Mouse (Mus musculus) ES-Bruce4 (cell line): ENCODE data around the gene Kirrel. TPM values are rescaled to one million over a fixed set of nuclear protein-coding genes. Genes with fewer than 3 reads are reported as not detected.
"Not testable (repeated sequence)": the region's sequence is repeated elsewhere in the genome, so short reads cannot be mapped to it uniquely, and the experiment has no call there.

Experiments used
- H3K27ac ChIP-seq: 2 replicates; pipeline ENCODE4 v1.5.1; 2012; ENCODE audit warnings: low read length, inconsistent platforms; ENCODE audit not compliant: insufficient read depth
- H3K27me3 ChIP-seq: 2 replicates; pipeline ENCODE4 v1.6.1; 2012; ENCODE audit warnings: mild to moderate bottlenecking, low read length, inconsistent platforms; ENCODE audit not compliant: control insufficient read depth, poor library complexity, insufficient read depth, severe bottlenecking
- H3K36me3 ChIP-seq: 2 replicates; pipeline ENCODE4 v1.6.1; 2012; ENCODE audit warnings: inconsistent platforms, mild to moderate bottlenecking, low read length, moderate library complexity; ENCODE audit not compliant: control insufficient read depth, poor library complexity, insufficient read depth, severe bottlenecking
- H3K4me1 ChIP-seq: one replicate; pipeline ENCODE4 v1.8.1; 2011; ENCODE audit warnings: low read length; ENCODE audit not compliant: control insufficient read depth, insufficient read depth
- H3K4me3 ChIP-seq: 2 replicates; pipeline ENCODE4 v1.5.1; 2011; ENCODE audit warnings: low read depth, mild to moderate bottlenecking, low read length
- H3K9ac ChIP-seq: 2 replicates; pipeline ENCODE4 v1.6.1; 2012; ENCODE audit warnings: low read depth, mild to moderate bottlenecking, inconsistent platforms; ENCODE audit not compliant: poor library complexity, severe bottlenecking
- H3K9me3 ChIP-seq: replicated peaks from 2 replicates; pipeline ENCODE4 v1.6.1; 2012; ENCODE audit warnings: mild to moderate bottlenecking, low read length, inconsistent platforms; ENCODE audit not compliant: control insufficient read depth, poor library complexity, insufficient read depth, severe bottlenecking
- CTCF ChIP-seq: IDR thresholded peaks from one replicate; pipeline ENCODE4 v1.8.1; 2011; ENCODE audit warnings: low read depth, low read length
- EP300 ChIP-seq: IDR thresholded peaks from 2 replicates; pipeline ENCODE4 v1.6.1; 2011; ENCODE audit warnings: low read depth, low read length; ENCODE audit not compliant: insufficient read depth
- POLR2A ChIP-seq: IDR thresholded peaks from one replicate; pipeline ENCODE4 v1.8.1; 2011; ENCODE audit warnings: low read length; ENCODE audit not compliant: insufficient read depth
- polyA plus RNA-seq: library from polyadenylated mRNA; stranded (reverse); fragments of >200 nt; gene quantifications from 2 replicates; pipeline ENCODE4 v1.2.4, GENCODE M21; 2011; ENCODE audit warnings: low read depth; ENCODE audit not compliant: missing spikeins, insufficient read depth, insufficient read length

The Kirrel gene
- polyA plus RNA-seq, 1 experiment = 38.3 TPM

DNA sequence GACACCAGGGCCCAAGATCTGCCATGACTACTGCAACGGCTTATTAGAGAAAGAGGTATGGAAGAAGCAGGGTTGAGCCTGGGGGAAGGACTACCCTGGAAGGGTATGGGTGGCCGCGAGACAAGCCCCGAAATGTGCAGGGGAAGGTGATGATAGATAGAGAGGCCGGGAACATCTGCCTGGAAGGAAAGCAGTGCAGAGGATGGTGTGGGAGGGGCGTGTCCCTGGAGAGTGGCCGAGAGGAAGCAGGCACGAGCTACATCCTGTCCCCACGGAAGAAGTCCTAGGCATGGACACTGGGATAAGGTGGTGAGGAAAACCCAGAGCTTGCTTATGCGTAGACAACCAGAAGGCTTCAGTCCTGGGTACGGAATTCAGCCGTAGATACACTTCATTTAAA, 56.9 kb downstream of the Kirrel start:
- Histone ChIP-seq H3K9me3 (no peaks in the 10 kb centered on the region), H3K4me3 (no peak overlapping the region), H3K36me3 (no peaks in the 10 kb centered on the region), H3K9ac (no peak overlapping the region), H3K27ac (no peak overlapping the region), H3K4me1 (no peaks in the 10 kb centered on the region), H3K27me3 (no peaks in the 10 kb centered on the region)
- no peak for TF ChIP-seq POLR2A
- no peak for TF ChIP-seq CTCF

DNA sequence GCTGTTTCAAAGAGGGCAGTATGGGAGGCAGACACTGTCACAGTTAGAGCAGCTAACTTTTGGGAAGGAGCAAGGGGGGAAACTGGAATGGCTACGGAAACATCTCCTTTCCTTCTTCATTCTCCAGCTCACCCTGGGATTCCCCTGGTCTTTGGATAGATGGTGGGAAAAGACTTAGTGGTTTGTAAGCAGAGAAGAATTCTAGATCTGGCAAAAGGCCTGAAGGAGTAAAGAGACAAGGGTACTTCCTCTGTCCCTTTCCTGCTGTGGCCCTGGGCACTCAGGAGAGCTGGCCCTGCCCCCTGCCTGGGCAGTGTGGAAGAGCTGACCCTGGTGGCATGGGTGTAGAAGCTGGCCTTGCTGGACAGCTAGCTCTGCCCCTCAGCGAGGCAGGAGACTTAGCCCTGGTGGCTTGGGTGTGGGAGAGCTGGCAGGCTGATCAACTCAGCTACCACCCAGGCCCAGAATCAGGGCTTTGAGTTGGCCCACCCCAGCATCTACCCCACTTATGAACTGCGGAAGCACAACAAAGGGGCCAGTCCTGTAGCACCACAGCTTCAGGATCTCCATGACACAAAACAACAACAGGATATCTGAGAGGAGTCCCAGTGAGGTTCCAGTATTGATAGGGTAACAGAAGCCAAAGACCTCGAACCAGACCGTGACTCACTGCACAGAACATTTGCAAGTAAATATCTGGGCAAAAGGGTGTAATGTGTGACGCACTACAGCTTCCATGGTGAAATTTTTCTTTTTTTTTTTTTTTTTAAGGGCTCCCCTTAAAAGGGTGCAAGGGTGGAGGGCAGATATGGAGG, 58.6 kb downstream of the Kirrel start:
- Histone ChIP-seq H3K9me3 (no peaks in the 10 kb centered on the region), H3K4me3 (no peak overlapping the region), H3K9ac (no peak overlapping the region), H3K27ac (no peak overlapping the region), H3K27me3 (no peaks in the 10 kb centered on the region), H3K4me1 (no peaks in the 10 kb centered on the region), H3K36me3 (0 out of 2 replicates have a peak, but pooled peaks cover 4% of the 10 kb centered on the region)
- TF ChIP-seq CTCF = no peak
- no peak for TF ChIP-seq EP300
- no peak for TF ChIP-seq POLR2A

DNA sequence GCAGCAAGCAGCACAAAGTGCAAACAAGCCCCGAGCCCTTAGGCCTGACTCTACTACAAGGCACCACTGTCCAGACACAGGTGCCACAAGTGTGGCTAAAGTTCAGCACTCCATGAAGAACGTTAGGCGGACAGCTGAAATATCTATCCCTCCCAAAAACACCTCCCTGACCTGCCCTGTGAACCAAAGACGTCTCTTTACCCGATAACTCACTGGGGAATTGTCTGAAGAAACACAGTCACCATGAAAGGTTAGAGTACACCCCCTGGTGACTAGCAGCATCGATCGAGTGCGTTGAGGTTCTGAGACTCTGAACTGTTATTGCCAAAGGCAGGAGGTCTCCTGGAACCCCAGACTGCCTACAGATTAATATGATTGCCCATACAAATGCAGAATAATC, 59.3 kb downstream of the Kirrel start:
- Histone ChIP-seq H3K4me1 (no peaks in the 10 kb centered on the region), H3K9me3 (no peaks in the 10 kb centered on the region), H3K4me3 (no peak overlapping the region), H3K27ac (no peak overlapping the region), H3K27me3 (no peaks in the 10 kb centered on the region), H3K9ac (no peak overlapping the region), H3K36me3 (0 out of 2 replicates have a peak, but pooled peaks cover 5% of the 10 kb centered on the region)
- TF ChIP-seq EP300 = no peak
- TF ChIP-seq POLR2A = no peak
- TF ChIP-seq CTCF = no peak

DNA sequence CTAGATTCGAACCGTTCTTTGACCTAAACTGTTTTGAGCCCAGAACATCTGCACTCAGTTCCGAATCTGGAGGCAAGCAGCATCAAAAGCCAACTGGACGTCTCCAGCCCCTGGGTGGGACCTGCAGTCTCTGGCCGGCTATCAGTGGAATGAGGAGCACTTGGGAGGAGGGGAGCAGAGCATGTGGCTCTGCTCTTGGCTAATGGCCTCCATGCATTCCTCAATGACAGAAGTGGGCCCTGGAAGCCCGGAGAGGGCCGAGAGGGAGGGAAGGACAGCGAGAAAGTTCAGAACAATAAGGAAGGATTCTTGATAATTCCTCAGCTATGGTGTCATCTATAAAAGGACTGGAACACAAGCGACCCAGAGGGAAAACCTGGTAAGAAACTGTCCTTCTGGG, 59.7 kb downstream of the Kirrel start:
- Histone ChIP-seq H3K4me1 (no peaks in the 10 kb centered on the region), H3K27me3 (no peaks in the 10 kb centered on the region), H3K9me3 (no peaks in the 10 kb centered on the region), H3K36me3 (0 out of 2 replicates have a peak, but pooled peaks cover 5% of the 10 kb centered on the region), H3K4me3 (no peak overlapping the region), H3K27ac (no peak overlapping the region), H3K9ac (no peak overlapping the region)
- TF ChIP-seq POLR2A (no peak), EP300 (no peak), CTCF (no peak)

DNA sequence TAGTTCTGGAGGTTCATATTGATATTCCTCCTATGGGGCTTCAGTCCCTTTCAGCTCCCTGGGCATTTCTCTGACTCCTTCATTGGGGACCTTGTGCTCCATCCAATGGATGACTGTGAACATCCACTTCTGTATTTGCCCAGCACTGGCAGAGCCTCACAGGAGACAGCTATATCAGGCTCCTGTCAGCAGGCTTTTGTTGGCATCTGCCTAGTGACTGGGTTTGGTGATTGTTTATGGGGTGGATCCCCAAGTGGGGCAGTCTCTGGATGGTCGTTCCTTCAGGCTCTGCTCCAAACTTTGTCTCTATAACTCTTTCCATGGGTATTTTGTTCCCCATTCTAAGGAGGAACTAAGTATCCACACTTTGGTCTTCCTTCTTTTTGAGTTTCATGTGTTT, 60.7 kb downstream of the Kirrel start:
- not testable (repeated sequence) for H3K27me3 ChIP-seq, H3K4me3 ChIP-seq, H3K9me3 ChIP-seq, H3K36me3 ChIP-seq, H3K4me1 ChIP-seq, H3K27ac ChIP-seq, H3K9ac ChIP-seq

DNA sequence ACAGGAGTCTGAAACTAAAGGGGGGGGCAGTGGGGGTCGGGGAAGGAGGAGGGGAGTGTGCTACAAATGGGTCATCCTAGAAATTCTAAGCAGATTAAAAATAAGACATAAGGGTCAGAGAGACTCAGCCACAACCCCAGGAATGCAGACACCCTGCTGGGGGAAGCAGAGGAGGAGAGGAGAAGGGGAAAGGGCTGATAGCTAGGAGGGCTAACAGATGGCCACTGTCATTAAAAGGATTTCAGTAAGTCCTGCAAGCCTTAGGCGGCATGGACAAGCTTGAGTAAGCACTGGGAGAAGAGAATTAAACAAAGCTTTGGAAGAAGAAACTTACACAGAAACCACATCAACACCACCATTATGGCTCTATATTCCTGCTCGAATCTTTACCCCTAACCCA, 62.3 kb downstream of the Kirrel start:
- H3K9ac ChIP-seq = no peak overlapping the region

More for the DNA sequence above, 62.3 kb downstream of the Kirrel start:
- H3K36me3 ChIP-seq = 0 out of 2 replicates have a peak, but pooled peaks cover 5% of the 10 kb centered on the region
- H3K9me3 ChIP-seq = no peaks in the 10 kb centered on the region
- H3K27ac ChIP-seq = no peak overlapping the region
- H3K4me3 ChIP-seq = no peak overlapping the region
- H3K4me1 ChIP-seq = no peaks in the 10 kb centered on the region
- TF ChIP-seq EP300 (no peak), CTCF (no peak), POLR2A (no peak)
- no peaks in the 10 kb centered on the region for H3K27me3 ChIP-seq
